Mouse (Mus musculus): ENCODE measurements at regions not wholly inside any gene's neighbourhood (a gene's known extent, or its start where the extent isn't known, plus 50 kb on each side); places are given as distances from the start of the nearest gene placed in this dataset.

- H3K4me1 ChIP-seq, result peaks cover 15% of the 10 kb centered on the region
- WGBS, result 45% methylated on average over 12 of the region's 12 CpGs
- H3K27ac ChIP-seq, result peak overlapping the region; percentile 66; the same call in 1 of the 2 replicates
- H3K9me3 ChIP-seq, result no peaks in the 10 kb centered on the region
- no peaks in the 10 kb centered on the region for H3K27me3 ChIP-seq (replicated peaks)
- H3K9ac ChIP-seq, result no peak overlapping the region
- ATAC-seq (replicated peaks), result peak; percentile 72
- H3K4me2 ChIP-seq, result peak overlapping the region; percentile 23; the same call in 1 of the 2 replicates
- no peaks in the 10 kb centered on the region for H3K36me3 ChIP-seq (replicated peaks)
- H3K4me3 ChIP-seq, result no peak overlapping the region
Measured at GRCm38 (mm10) chr12:105898580-105899293, 111.3 kb upstream of the Vrk1 start.

GRCm38 (mm10) chr12:105899294-105899909 lies 110.6 kb upstream of the Vrk1 start:
- 51% methylated on average over 9 of the region's 9 CpGs for WGBS
- H3K27ac ChIP-seq, result peak overlapping the region; percentile 66
- H3K4me3 ChIP-seq, result no peak overlapping the region
- H3K27me3 ChIP-seq (replicated peaks), result no peaks in the 10 kb centered on the region
- H3K4me2 ChIP-seq, result peak overlapping the region; percentile 23; the same call in 1 of the 2 replicates
- H3K36me3 ChIP-seq (replicated peaks), result no peaks in the 10 kb centered on the region
- H3K9me3 ChIP-seq, result no peaks in the 10 kb centered on the region
- H3K9ac ChIP-seq, result no peak overlapping the region
- peak; percentile 62 for ATAC-seq (replicated peaks)
- H3K4me1 ChIP-seq, result peaks cover 15% of the 10 kb centered on the region

- no peak overlapping the region for H3K4me2 ChIP-seq
- no peak overlapping the region for H3K4me3 ChIP-seq
- peak overlapping the region; percentile 66; the same call in 1 of the 2 replicates for H3K27ac ChIP-seq
- H3K4me1 ChIP-seq, result peaks cover 21% of the 10 kb centered on the region
- no peak overlapping the region for H3K9ac ChIP-seq
- 94% methylated on average over 6 of the region's 6 CpGs for WGBS
- H3K27me3 ChIP-seq (replicated peaks), result no peaks in the 10 kb centered on the region
- no peak for ATAC-seq (replicated peaks)
- no peaks in the 10 kb centered on the region for H3K36me3 ChIP-seq (replicated peaks)
- H3K9me3 ChIP-seq, result no peaks in the 10 kb centered on the region
Measured at GRCm38 (mm10) chr12:105900479-105900878, 109.5 kb upstream of the Vrk1 start.

GRCm38 (mm10) chr12:105903072-105903471 lies 107.0 kb upstream of the Vrk1 start:
- no peak for ATAC-seq (replicated peaks)
- WGBS, result 55% methylated on average over 8 of the region's 8 CpGs
- no peak overlapping the region for H3K4me3 ChIP-seq
- H3K27ac ChIP-seq, result no peak overlapping the region
- no peaks in the 10 kb centered on the region for H3K27me3 ChIP-seq (replicated peaks)
- no peak overlapping the region for H3K9ac ChIP-seq
- no peaks in the 10 kb centered on the region for H3K36me3 ChIP-seq (replicated peaks)
- H3K4me2 ChIP-seq, result no peak overlapping the region
- H3K4me1 ChIP-seq, result peaks cover 21% of the 10 kb centered on the region
- H3K9me3 ChIP-seq, result no peaks in the 10 kb centered on the region

GRCm38 (mm10) chr12:105906584-105906983 lies 103.4 kb upstream of the Vrk1 start:
- Histone ChIP-seq H3K4me1 (peaks cover 6% of the 10 kb centered on the region; the same call in 1 of the 2 replicates), H3K4me2 (no peak overlapping the region), H3K27me3 (replicated peaks) (no peaks in the 10 kb centered on the region), H3K4me3 (no peak overlapping the region), H3K9ac (no peak overlapping the region), H3K36me3 (replicated peaks) (no peaks in the 10 kb centered on the region), H3K27ac (no peak overlapping the region), H3K9me3 (no peaks in the 10 kb centered on the region)
- no peak for ATAC-seq (replicated peaks)
- WGBS, result 31% methylated on average over 7 of the region's 7 CpGs

- peaks cover 6% of the 10 kb centered on the region; the same call in 1 of the 2 replicates for H3K4me1 ChIP-seq
- no peak overlapping the region for H3K4me2 ChIP-seq
- 68% methylated on average over 13 of the region's 13 CpGs for WGBS
- H3K27me3 ChIP-seq (replicated peaks), result no peaks in the 10 kb centered on the region
- H3K27ac ChIP-seq, result no peak overlapping the region
- no peaks in the 10 kb centered on the region for H3K36me3 ChIP-seq (replicated peaks)
- H3K4me3 ChIP-seq, result no peak overlapping the region
- no peaks in the 10 kb centered on the region for H3K9me3 ChIP-seq
- no peak for ATAC-seq (replicated peaks)
- H3K9ac ChIP-seq, result no peak overlapping the region
Measured at GRCm38 (mm10) chr12:105907851-105908620, 102.0 kb upstream of the Vrk1 start.

GRCm38 (mm10) chr12:105911556-105911955 lies 98.5 kb upstream of the Vrk1 start:
- Histone ChIP-seq H3K9ac (no peak overlapping the region), H3K9me3 (no peaks in the 10 kb centered on the region), H3K27me3 (replicated peaks) (no peaks in the 10 kb centered on the region), H3K4me3 (no peak overlapping the region), H3K27ac (no peak overlapping the region), H3K36me3 (replicated peaks) (no peaks in the 10 kb centered on the region), H3K4me1 (no peaks in the 10 kb centered on the region), H3K4me2 (no peak overlapping the region)
- 84% methylated on average over 9 of the region's 9 CpGs for WGBS
- ATAC-seq (replicated peaks), result no peak

GRCm38 (mm10) chr12:105917388-105917963 lies 92.6 kb upstream of the Vrk1 start:
- Histone ChIP-seq H3K4me1 (peaks cover 9% of the 10 kb centered on the region; the same call in 1 of the 2 replicates), H3K4me2 (no peak overlapping the region), H3K27me3 (replicated peaks) (no peaks in the 10 kb centered on the region), H3K27ac (peak overlapping the region; percentile 45), H3K9me3 (no peaks in the 10 kb centered on the region), H3K4me3 (no peak overlapping the region), H3K36me3 (replicated peaks) (no peaks in the 10 kb centered on the region), H3K9ac (no peak overlapping the region)
- 52% methylated on average over 10 of the region's 10 CpGs for WGBS
- ATAC-seq (replicated peaks), result 0 out of 2 replicates have a peak, but pooled peaks have one; percentile 52

GRCm38 (mm10) chr12:105918775-105919174 lies 91.3 kb upstream of the Vrk1 start:
- Histone ChIP-seq H3K9ac (no peak overlapping the region), H3K36me3 (replicated peaks) (no peaks in the 10 kb centered on the region), H3K27me3 (replicated peaks) (no peaks in the 10 kb centered on the region), H3K27ac (no peak overlapping the region), H3K4me2 (no peak overlapping the region), H3K4me1 (peaks cover 9% of the 10 kb centered on the region; the same call in 1 of the 2 replicates), H3K4me3 (no peak overlapping the region), H3K9me3 (no peaks in the 10 kb centered on the region)
- WGBS, result 80% methylated on average over 12 of the region's 12 CpGs
- ATAC-seq (replicated peaks), result no peak

- Histone ChIP-seq H3K9me3 (no peaks in the 10 kb centered on the region), H3K4me2 (no peak overlapping the region), H3K27ac (no peak overlapping the region), H3K4me3 (no peak overlapping the region), H3K27me3 (replicated peaks) (no peaks in the 10 kb centered on the region), H3K9ac (no peak overlapping the region), H3K36me3 (replicated peaks) (no peaks in the 10 kb centered on the region), H3K4me1 (peaks cover 10% of the 10 kb centered on the region)
- 93% methylated on average over 7 of the region's 7 CpGs for WGBS
- no peak for ATAC-seq (replicated peaks)
Measured at GRCm38 (mm10) chr12:105927210-105927609, 82.8 kb upstream of the Vrk1 start.

- Histone ChIP-seq H3K9ac (0 out of 2 replicates have a peak overlapping the region, but pooled peaks have one; percentile 2), H3K27ac (no peak overlapping the region), H3K9me3 (no peaks in the 10 kb centered on the region), H3K27me3 (replicated peaks) (no peaks in the 10 kb centered on the region), H3K4me2 (no peak overlapping the region), H3K36me3 (replicated peaks) (no peaks in the 10 kb centered on the region), H3K4me3 (no peak overlapping the region), H3K4me1 (peaks cover 10% of the 10 kb centered on the region)
- ATAC-seq (replicated peaks), result peak; percentile 39; the same call in 1 of the 2 replicates
- 11% methylated on average over 12 of the region's 12 CpGs for WGBS
Measured at GRCm38 (mm10) chr12:105929456-105929921, 80.5 kb upstream of the Vrk1 start.
